ENCODE assay signal across 25 mouse cellular contexts in the genomic region with DNA sequence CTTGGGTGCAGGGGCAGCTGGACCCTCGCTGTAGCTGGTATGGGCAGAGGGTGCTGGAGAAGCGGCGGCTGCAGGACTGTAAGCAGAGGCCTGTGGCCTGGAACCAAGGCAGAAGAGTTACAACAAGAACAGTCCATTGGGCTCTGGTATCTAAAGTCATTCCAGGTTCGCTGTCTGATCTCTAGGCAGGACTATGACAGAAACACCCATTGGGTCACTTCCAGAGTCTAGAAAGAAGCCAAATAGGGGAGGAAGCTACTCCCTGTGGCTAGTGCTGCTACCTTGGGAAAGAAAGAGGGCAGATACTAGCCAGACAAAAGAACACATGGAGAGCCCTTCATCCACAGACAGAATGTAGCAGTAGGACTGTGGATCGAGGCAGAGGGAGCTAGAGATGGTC. TPM values are rescaled to one million over a fixed set of nuclear protein-coding genes. Genes with fewer than 3 reads are reported as not detected.
"Had no signal": no experiment of that assay in that cellular context is flagged by ENCODE, and none has a peak within 500 bp of the region (broad histone marks: within the 10 kb centered on the region; RNA-seq: fewer than 3 reads in every experiment).

No protein-coding gene starts in this region.

- H3K27ac ChIP-seq: lung, embryonic 15.5 days; macrophage; midbrain, embryonic 13.5 days; midbrain, embryonic 15.5 days; neural tube, embryonic 12.5 days; stomach, embryonic 15.5 days had no signal

- H3K9me3 ChIP-seq: lung, embryonic 15.5 days; megakaryocyte, embryonic 14.5 days; midbrain, embryonic 13.5 days; midbrain, embryonic 15.5 days; neural tube, embryonic 12.5 days; stomach, embryonic 15.5 days had no signal

- H3K4me2 ChIP-seq: lung, embryonic 15.5 days; midbrain, embryonic 11.5 days; midbrain, embryonic 13.5 days; midbrain, embryonic 15.5 days; neural tube, embryonic 12.5 days; stomach, embryonic 15.5 days had no signal

- DNase-seq: lung, adult 2 months; lung, postnatal 14 days; lung, postnatal 36 days; right cerebral cortex, postnatal 14 days; thymus, adult 2 months; thymus, postnatal 25 days; thymus, postnatal 4 days had no signal

- H3K9ac ChIP-seq: lung, embryonic 15.5 days; midbrain, embryonic 13.5 days; midbrain, embryonic 15.5 days; neural tube, embryonic 12.5 days; stomach, embryonic 15.5 days had no signal

- H3K4me1 ChIP-seq: lung, embryonic 15.5 days had no signal

- ATAC-seq: lung, postnatal 0 days; midbrain, embryonic 13.5 days; midbrain, embryonic 15.5 days had no signal

- H3K4me3 ChIP-seq: lung, embryonic 15.5 days; megakaryocyte, embryonic 14.5 days; midbrain, embryonic 13.5 days; midbrain, embryonic 15.5 days; neural tube, embryonic 12.5 days; stomach, embryonic 15.5 days had no signal

- H3K27me3 ChIP-seq: midbrain, embryonic 15.5 days; neural tube, embryonic 12.5 days; stomach, embryonic 15.5 days had no signal

- H3K36me3 ChIP-seq: lung, embryonic 15.5 days; midbrain, embryonic 13.5 days; midbrain, embryonic 15.5 days; neural tube, embryonic 12.5 days; stomach, embryonic 15.5 days had no signal

RNA-seq across cellular contexts. Expression of a gene that starts 29.6 kb away (rescaled TPM):
- total RNA-seq: megakaryocyte progenitor cell, adult 5-6 weeks; midbrain, postnatal 0 days; monocyte, adult 5-6 weeks; neutrophil, adult 5-6 weeks had no signal
- polyA plus RNA-seq: lung, adult 2 months; lung, embryonic 15.5 days; lung, postnatal 0 days; macrophage; midbrain, embryonic 11.5 days; midbrain, embryonic 13.5 days; midbrain, embryonic 15.5 days; midbrain, postnatal 0 days; neural tube, embryonic 12.5 days; neural tube, embryonic 14.5 days; spleen, adult 2 months; stomach, embryonic 15.5 days; stomach, postnatal 0 days; testis, adult 2 months; thymus, adult 2 months had no signal

RNA-seq across cellular contexts. Expression of a gene that starts 36.3 kb away (rescaled TPM):
- total RNA-seq: megakaryocyte progenitor cell, adult 5-6 weeks; monocyte, adult 5-6 weeks; neutrophil, adult 5-6 weeks had no signal
- polyA plus RNA-seq: macrophage had no signal

RNA-seq across cellular contexts. Expression of a gene that starts 47.7 kb away (rescaled TPM):
- total RNA-seq: megakaryocyte progenitor cell, adult 5-6 weeks; midbrain, postnatal 0 days; monocyte, adult 5-6 weeks; neutrophil, adult 5-6 weeks had no signal
- polyA plus RNA-seq: lung, adult 2 months; macrophage; midbrain, embryonic 11.5 days; midbrain, embryonic 15.5 days; neural tube, embryonic 12.5 days; neural tube, embryonic 14.5 days; spleen, adult 2 months; stomach, embryonic 15.5 days; stomach, postnatal 0 days; urinary bladder, adult 2 months had no signal
